Mouse (Mus musculus) heart, adult 9 months (tissue): ENCODE data around the gene Fbp2.

Experiments used
- DNase-seq, 2 experiments: peaks; one replicate each; pipeline ENCODE4 v3.0.0; 2022; ENCODE audit warnings: low spot score in 2 of 2

Fbp2 gene

DNA sequence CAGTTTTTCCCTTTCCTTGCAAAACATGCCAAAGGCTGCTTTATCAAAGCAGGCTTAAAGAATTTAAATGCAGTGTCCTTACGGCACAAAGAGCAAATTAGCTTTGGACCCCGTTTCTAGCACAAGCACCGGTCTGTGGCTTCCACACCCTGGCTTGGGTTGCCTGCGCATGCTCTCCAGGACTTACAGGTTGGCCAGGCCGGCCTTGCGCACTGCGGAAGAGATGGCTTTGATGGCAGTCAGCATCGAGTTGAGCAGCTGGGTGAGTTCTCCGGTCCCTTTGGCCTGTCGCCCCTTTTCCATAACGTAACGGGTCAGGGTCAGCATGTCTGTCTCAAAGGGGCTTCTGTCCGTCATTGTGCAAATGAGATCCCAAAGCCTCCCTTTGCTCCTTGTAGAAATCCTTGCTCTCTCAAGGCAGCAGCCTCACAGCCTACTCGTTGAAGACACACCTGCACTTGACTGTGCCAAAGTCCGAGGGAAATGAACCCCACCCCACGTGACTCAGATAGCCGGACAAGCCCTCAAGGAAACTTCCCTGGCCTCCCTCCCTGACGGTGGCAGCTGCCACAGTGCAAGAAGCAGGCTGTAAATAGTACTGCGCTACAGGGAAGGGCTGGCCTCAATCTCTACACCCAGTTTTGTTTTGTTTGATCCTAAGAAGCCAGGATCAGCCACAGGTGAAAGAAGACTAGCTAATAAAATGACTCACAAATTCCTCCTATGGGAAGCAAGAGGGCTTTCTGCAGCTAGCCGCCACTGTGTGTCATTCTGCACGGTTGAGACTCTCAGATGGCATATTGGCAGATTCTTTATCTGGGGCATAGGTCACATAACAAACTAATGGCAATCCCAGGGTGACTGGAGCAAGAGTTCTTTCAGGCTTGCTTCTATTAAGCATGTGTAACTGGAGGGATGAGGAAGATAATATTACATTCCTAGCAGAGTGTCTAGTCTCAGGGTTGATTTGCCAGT lies at the start of gene Fbp2:
Gene Fbp2, minus strand, starts transcription at position 482 of the 975 bp plus-strand sequence.
- peak; percentile 40 to 43 for DNase-seq

DNA sequence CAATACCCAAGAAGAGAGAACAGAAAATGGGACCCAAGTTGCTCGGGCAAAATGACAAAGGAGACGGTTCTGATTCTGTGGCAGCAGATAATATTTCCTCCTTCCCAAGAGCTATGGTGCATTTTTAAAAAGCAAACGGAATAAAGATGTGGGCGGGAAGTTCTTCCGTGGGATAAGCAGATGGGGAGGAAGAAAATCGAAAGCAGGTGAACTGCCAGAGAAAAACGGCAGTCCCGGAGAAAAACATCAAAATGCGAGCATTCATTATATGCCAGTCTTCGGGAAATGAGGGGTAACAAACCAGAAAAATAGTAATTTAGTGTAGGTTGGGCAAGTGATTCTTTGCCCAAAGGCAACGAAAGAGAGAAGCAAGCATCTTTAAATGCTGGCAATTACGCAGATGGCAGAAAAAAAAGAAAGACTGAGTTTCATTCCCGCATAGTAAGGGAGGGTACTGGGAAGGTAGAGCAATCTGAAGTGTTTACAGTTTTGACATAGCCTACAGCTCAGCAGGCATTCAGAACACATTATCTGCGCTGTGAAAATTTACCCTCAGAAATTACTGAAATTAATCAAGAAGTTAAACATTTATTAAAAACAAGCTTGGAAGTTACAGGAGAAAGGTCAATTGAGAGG lies 49.4 kb upstream of the Fbp2 start:
- DNase-seq, result no peak

DNA sequence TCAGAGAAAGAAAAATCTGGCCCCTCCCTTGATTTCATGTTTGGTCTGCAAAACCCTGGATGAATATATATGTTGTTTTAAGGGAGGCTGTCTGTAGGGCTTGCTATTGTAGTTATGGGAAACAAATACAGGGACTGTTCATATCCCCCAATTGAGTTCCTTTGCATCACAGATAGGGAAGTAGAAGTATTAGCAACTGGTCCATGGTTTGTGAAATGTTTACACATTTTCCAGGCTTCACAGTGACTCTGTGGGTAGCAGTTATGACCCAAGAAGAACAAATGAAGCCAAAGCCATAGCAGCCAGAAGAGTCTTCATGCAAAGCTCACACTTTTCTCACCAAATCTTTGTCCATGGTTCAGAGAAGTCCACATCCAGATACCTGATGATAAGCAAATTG lies 42.9 kb upstream of the Fbp2 start:
- DNase-seq, result no peak

DNA sequence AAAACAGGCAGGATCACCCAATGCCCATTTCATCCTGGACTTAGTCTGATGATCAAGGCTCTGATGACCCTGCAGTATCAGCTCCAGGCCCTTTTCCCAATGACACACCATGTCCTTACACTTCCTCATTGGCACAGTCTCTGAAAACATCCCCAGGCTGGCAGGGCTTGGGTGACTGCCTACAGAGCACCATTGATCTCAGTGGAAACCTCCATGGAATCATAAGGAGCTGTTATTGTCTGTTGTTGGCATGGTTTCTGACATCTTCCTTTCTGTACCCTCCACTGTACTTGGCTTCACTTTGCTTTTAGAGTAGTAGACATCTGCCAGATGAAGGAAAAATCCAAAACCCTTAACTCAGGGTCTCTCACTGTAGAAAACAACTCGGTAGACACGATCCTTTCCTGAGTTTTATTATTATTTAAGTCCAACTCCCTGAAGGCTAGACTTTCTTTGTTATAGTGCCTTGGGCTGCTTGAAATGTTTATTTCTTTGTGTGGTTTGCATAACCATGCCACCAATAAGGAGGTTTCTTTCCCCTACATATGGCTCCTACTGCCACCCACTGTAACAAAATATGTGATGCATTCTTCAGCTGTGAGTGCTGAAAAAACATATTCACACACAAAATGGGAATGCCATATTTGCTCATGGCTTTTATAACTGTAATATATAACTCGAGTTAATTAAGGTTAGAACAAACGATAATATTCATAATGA lies 39.9 kb upstream of the Fbp2 start:
- DNase-seq, result no peak

DNA sequence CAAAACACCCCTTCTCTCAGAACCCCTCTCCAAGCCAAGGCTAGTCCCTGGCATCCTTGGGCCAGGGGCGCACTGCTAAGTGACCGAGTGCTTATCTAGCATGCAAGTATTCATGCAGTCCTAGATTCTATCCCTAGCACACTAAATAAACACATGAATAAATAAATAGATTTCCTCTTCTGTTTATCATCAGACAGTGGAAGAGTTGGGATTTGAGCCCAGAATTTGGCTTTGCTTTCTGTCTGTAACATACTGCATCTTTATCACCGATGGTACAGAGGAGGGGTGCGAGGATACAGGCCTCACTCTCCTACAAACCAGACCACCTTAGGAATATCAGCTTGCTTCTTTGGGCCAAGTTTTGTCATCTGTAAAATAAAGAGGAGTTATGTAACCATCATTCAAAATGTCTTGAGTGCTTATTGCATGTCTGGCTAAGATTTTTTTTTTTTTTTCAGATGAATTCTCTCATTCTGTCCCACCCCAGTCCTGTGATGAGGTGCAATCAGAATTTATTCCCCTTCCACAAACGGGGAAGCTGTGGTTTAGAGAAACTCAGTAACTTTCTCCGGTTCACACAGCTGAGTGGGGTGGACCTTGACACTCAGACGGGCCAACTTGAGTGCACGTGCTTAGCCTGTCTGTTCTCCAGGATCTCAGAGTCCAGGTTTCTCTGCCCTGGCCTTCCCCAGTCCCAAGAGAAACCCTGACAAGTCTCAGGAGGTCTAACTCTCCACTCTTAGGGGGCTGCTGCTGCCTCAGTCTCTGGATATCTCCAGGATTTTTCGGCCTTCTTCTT lies 35.0 kb upstream of the Fbp2 start:
- DNase-seq, result no peak

DNA sequence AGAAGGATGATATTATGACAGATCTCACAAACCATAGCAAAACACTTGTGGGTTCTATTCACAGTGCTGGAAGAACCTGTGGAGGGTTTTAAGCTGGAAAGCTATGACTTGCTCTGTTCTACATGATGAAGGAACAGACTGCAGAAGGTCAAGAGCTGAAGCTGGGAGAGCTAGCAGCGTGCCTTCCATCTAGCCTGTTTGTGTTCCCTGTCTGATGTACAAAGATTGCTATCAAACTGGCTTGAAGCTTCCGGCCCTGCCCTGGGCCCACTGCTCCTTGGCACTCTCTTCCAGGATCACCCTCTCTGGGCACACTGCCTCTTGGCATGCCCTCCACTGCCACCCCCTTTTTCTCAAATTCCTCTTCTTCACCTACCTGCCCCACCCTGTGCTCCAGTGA lies 31.1 kb upstream of the Fbp2 start:
- DNase-seq, result no peak

DNA sequence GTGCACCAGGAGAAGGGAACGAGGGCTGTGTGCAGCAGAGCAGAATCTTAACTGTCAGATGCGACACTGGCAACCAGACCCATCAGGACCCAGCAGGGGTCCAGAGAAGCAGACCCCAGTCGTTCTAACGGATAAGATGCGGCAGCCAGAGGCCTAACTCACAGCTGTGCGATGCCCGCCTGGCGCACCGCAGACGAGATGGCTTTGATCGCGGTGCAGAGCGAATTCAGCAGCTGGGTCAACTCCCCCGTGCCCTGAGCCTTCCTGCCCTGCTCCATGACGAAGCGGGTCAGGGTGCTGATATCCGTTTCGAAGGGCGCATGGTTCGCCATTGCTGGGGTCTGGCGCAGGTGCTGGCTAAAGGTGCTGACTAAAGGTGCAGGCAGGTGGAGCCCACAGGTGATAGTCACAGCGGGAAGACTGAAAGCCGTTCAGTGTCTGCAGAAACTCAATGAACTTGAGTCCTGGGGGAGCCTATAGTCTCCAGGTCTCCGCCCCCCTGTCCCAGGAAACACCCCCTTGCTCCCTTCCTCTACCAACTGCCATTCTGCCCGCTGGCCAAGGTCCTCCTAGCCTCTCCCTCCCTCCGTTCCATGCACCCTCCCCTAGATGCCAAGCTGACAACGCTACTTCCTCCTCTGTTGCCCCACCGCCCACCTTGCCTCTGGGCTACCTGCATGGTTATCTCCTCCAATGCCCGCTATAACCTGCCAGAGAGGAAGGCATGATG lies 29.7 kb upstream of the Fbp2 start, which contains the start of gene Fbp1:
Gene Fbp1, minus strand, starts transcription at position 571 of the 730 bp plus-strand sequence.
- no peak for DNase-seq

DNA sequence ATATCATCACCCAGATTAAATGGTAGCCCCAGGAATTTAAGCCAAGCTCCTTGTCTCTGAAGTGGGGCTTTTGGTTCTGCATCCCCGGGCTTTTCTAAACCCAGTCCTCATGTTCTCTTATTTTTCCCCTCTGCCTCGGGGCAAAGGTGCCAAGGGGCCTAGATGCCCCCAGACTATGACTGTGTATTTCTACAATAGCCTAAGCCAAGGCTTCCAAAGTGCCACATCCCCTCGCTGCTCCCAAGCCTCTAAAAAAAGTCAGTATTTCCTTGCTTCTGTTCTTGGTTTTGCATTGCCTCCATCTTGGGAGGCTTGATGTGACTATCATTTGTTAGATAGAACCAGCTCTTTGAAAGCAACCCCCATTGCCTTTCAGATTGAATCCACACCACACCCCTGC lies 26.3 kb upstream of the Fbp2 start:
- DNase-seq, result no peak

DNA sequence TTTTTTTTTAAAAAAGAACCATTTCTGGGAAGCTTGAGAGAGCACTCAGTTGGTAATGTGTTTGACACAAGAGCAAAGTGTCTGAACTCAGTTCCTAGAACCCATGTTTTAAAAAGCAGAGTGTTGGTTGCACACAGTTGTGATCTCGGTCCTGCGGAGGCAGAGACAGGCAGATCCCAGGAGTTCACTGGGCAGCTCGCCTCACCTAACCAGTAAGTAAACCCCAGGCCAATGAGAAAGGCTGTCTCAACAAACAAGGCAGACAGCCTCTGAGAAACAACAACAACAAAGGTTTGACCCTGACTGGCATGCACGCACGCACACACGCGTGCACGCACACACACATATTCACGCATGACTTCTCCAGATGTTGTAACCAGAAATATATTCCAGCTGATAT lies 25.7 kb upstream of the Fbp2 start:
- no peak for DNase-seq

DNA sequence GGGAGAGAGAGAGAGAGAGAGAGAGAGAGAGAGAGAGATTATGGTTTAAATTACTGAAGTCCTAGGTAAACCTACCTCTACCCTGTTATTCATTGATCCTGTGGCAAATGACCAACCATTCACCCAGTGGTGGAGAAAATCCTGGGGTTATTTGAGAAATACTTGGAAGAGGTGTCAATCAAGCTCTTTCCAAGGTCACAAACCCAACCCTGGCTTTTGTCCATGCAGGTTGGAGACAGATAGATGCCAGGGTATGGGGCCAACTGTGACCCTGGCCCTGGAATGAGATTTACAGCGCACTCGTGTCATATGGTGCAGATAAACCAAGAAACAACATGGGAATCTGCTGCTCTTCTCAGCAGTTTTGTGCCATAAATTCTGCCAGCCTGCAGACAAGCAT lies 25.2 kb upstream of the Fbp2 start:
- no peak for DNase-seq

DNA sequence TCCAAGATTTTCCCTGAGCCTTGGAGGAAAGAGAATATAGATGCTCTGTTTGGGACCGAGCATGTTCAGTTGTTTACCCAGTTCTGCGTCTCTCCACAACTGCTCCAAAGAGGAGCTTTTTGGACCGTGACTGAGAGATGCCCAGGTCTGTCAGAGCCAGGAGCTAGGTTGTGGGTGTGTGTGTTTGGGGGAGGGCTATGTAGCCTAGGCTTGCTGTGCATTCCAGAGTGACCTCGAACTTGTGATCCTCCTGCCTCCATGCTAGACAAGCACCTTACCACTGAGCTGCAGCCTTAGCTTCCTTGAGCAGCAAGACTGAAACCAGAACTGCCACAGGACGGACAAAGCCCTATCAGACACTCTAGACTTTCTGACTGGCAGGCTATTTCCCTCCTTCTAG lies 24.6 kb upstream of the Fbp2 start:
- DNase-seq, result no peak

DNA sequence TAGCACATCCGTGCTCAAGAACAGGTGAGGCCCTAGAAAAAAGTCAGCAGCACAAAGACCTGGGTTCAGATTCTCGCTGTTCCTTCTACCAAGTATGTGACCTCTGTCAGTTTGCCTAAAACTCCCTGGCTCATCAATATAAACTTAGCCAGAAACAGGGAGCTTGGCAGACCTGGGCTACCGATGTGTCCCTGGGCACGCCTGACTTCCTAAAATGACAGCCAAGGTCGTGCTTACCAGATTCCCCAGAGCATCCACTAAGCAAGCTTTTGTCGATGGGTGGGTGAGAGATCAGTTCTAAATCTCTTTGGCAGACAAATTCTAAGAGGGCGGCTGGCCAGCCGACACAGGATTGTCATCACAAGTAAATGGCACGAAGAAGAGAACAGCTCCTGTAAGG lies 23.1 kb upstream of the Fbp2 start:
- DNase-seq, result no peak

DNA sequence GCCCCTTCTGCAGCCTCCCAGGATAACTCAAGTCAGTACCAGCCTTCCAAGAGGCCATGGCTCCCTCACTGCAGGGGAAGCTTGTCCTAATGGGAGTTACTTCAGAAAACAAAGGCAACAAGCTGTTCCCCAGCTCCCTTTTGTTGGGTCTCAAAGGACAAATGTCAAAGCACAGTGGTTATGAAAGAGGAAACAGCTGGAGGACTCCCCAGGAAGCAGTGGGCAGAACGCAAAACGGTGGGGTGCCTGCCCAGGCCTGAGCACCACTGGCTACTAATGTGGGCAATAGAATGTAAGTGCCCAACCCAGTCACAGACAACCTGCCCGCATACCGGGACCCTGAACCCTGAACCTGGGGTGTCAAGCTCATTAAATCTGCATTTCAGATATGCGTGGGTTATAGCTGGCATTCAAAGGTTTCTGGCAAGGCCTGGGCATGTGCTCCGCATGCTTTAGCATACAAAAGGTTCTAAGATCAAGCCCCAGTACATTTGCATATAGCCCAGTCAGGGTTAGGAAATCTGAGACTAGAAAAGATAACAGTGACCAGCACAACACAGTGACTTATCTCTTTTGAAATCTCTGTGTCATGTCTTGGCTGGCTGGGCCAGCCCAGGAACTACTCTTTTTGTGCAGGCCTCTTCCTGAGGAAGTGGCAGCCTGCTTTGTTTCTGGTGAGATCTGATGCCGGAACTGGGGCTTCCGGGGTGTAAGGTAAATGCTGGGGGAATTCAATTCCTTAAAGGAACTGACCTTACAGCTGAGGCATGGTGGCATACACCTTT lies 21.8 kb upstream of the Fbp2 start:
- peak in 1 of 2 experiments; percentile 33 for DNase-seq

DNA sequence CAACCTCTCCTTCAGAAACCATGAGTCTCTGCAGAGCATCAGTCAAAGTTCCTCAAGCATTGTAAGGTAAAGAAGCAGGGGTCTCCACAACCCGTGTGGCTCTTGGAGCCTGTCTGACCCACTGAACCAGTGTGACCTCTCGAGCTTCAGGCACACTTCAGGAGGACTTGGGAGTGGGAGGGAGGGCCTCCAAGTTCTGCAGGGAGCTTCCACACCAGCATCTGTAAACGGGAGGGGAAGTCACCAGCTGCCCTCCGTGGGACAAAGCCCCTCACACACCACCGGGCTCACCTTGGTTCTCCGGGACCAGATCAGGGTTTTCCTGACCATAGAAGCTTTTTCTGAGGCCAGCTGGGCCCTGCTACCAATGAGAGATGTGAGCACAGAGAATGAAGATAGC lies 21.2 kb upstream of the Fbp2 start:
- DNase-seq, result no peak

DNA sequence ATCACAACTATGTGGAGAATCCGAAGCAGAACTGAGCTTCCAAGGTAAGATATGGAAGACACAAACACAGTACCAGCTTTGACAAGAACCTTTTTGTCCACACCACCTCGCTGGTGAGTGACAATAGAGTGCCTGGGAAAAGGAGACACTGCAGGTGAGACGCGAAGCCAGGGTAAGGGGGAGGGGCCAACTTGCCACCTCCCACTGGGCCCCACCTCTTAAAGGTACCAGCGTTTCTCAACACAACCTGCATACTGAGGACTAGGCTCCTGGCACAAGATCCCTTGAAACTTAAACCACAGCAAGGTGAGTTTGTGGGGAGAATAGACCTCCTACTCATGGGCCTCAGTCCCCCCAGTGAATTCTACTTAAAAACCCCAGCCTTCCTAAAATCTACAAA lies 19.0 kb upstream of the Fbp2 start:
- no peak for DNase-seq

DNA sequence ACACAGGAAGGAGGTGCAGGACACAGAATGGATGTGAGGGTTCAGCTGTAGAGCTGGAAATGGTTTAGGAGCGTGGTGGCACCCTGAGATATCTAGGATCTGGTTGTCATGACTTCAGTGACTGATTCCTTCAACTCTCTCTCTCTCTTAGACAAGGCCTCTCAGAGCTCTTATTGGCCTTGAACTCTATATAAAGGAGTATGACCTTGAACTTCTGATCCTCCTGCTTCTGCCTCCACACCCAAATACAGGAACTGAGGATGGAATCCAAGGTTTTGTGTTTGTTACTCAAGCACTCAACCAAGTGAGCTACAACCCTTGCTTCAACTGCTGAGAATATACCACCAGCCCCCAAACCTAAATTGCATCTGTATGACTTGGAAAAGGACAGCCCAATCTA lies 17.9 kb upstream of the Fbp2 start:
- DNase-seq, result no peak

DNA sequence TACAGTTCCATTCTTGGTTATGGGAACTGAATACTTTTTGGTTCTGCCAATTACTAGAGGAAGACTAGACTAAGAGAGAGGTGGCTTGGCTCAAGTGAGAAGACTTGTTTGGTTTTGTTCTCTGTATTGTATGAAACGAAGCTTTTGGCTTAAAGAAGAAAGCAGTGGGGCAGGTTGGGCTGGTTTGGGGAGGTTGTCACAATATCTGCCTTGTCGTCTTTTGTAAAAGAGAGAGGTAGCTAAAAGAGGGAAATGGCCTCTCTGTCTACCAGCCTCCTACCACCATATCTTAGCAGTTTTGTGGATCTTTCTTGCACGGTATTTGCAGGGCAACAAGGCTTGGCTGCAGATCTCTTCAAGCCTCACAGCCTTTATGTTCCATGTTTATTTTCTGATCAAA lies 14.0 kb upstream of the Fbp2 start:
- DNase-seq, result no peak

DNA sequence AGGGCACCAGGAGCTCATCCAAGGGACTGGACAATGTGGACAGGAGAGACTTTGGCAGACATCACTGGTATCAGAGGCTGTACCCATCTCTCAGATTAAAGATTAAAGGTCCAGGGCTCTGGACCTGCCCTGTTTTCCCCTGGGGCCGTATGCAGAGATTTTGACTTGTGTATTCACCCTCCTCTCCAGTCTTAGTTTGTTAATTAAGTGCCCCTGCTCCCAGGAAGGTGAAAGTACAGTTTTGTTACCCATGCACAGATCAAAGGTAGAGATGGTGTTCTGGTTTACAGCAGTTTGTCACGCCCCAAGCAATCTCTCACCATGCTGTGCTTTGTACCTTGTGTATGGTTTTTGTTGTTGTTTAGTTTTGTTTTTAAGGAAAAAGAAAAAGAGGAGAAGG lies 12.4 kb upstream of the Fbp2 start:
- DNase-seq, result no peak

DNA sequence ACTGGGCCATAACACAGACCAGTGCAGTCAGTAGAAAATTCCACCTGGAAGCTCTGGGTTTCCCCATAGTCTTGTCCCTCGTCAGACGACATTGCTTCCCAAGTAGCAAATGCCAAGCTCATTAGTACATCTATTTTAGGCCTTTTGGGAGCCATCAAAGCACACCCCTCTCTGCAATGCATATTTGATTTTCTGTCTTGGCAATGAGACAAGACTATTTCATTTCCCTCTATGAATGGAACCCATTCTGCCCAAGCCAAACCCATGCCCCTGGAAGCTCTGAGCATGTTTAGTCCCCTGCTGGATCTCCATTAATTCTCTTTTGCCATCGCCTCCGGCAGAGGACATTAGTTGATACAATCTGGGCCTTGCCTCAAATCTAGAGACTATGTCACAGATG lies 8.6 kb upstream of the Fbp2 start:
- no peak for DNase-seq

DNA sequence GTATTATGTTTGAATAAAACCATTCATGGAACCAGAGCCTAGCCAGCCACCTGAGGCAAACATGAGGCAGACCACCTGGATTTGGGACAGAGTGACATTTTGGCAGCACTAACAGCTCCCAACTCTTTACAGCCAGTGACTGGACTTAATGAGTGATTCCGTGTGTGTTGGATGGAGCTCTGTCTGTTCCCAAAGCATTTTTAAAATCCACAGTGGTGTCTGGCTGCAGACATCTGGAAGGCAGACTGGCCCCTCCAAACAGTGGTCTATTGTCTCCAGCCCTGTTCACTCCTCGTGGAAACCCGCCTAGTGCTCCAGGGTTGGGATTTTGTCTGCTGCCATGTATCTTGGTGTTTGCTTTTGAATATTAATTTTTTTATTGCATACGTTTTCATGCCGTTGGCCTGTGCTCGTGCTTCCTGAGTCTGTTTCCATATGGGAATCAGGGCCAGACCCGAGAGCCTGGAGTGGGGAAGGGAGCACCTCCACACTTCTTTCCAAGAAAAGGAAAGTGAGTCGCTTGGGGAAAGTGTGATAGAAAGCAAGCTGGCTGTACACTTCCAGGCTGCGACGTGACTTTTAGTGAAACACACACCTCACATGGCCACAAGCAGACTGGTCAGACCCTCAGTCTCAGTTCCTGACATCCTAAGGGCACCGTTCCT lies 7.6 kb upstream of the Fbp2 start:
- no peak for DNase-seq
